Mouse (Mus musculus) neural tube, embryonic 15.5 days (tissue): ENCODE data around the gene Eif6. TPM values are rescaled to one million over a fixed set of nuclear protein-coding genes. Genes with fewer than 3 reads are reported as not detected.
"Not testable (repeated sequence)": the region's sequence is repeated elsewhere in the genome, so short reads cannot be mapped to it uniquely, and the experiment has no call there.

Experiments used
- ATAC-seq: fragments of 200-750 bp; cut with Nextera tagmentation; 2 replicates; pipeline ENCODE4 v1.8.0; 2017; ENCODE audit warnings: mild to moderate bottlenecking, moderate TSS enrichment, moderate library complexity; ENCODE audit not compliant: low FRiP score
- H3K27ac ChIP-seq: fragments of 300-500 bp; sonication (generic); replicated peaks from 2 replicates; pipeline ENCODE4 v1.5.1; 2015; ENCODE audit warnings: mild to moderate bottlenecking, inconsistent platforms
- H3K27me3 ChIP-seq: fragments of 300-500 bp; sonication (generic); replicated peaks from 2 replicates; pipeline ENCODE4 v1.6.1; 2015; ENCODE audit warnings: inconsistent platforms
- H3K36me3 ChIP-seq: fragments of 300-500 bp; sonication (generic); 2 replicates; pipeline ENCODE4 v1.6.1; 2015; ENCODE audit warnings: inconsistent platforms
- H3K4me1 ChIP-seq: fragments of 300-500 bp; sonication (generic); 2 replicates; pipeline ENCODE4 v1.6.1; 2015; ENCODE audit warnings: inconsistent platforms
- H3K4me2 ChIP-seq: fragments of 300-500 bp; sonication (generic); 2 replicates; pipeline ENCODE4 v1.6.1; 2015; ENCODE audit warnings: inconsistent platforms, mild to moderate bottlenecking, moderate library complexity
- H3K4me3 ChIP-seq: fragments of 300-500 bp; sonication (generic); replicated peaks from 2 replicates; pipeline ENCODE4 v1.5.1; 2015; ENCODE audit warnings: mild to moderate bottlenecking, inconsistent platforms
- H3K9ac ChIP-seq: fragments of 300-500 bp; sonication (generic); replicated peaks from 2 replicates; pipeline ENCODE4 v1.6.1; 2015; ENCODE audit warnings: mild to moderate bottlenecking, inconsistent platforms
- H3K9me3 ChIP-seq: fragments of 300-500 bp; sonication (generic); replicated peaks from 2 replicates; pipeline ENCODE4 v1.6.1; 2016; ENCODE audit warnings: inconsistent platforms
- WGBS: fragments of 180-500 bp; shearing (Covaris S2); methylation state at CpG from one replicate; pipeline ENCODE4 v1.1.7; 2015; ENCODE audit warnings: mixed read lengths; 5-methylcytosine and 5-hydroxymethylcytosine counted together
- polyA plus RNA-seq: library from polyadenylated mRNA; unstranded; fragments of >200 nt; fragmentation: Nextera tagmentation; extraction: Ambion mirVana; gene quantifications from 2 replicates; pipeline ENCODE4 v1.2.1, GENCODE M21; 2015

Eif6 gene
- polyA plus RNA-seq, 1 experiment from 2014 or later = 153 TPM

GRCm38 (mm10) chr2:155850120-155850519 is 23.4 kb upstream of the Eif6 start:
- Histone ChIP-seq H3K27me3 (no peaks in the 10 kb centered on the region), H3K9ac (no peak overlapping the region), H3K36me3 (peaks cover 42% of the 10 kb centered on the region), H3K4me1 (0 out of 2 replicates have a peak, but pooled peaks cover 2% of the 10 kb centered on the region), H3K4me3 (no peak overlapping the region), H3K4me2 (no peak overlapping the region), H3K9me3 (no peaks in the 10 kb centered on the region), H3K27ac (no peak overlapping the region)
- WGBS = 81% methylated on average over 7 of the region's 7 CpGs
- ATAC-seq = no peak

- 0 out of 2 replicates have a peak, but pooled peaks cover 2% of the 10 kb centered on the region for H3K4me1 ChIP-seq
- H3K4me3 ChIP-seq = no peak overlapping the region
- no peak for ATAC-seq
- no peak overlapping the region for H3K9ac ChIP-seq
- peaks cover 42% of the 10 kb centered on the region for H3K36me3 ChIP-seq
- no peak overlapping the region for H3K27ac ChIP-seq
- 72% methylated on average over 7 of the region's 7 CpGs for WGBS
- H3K9me3 ChIP-seq = no peaks in the 10 kb centered on the region
- no peak overlapping the region for H3K4me2 ChIP-seq
- no peaks in the 10 kb centered on the region for H3K27me3 ChIP-seq
Measured at GRCm38 (mm10) chr2:155849464-155849863, 22.7 kb upstream of the Eif6 start.

GRCm38 (mm10) chr2:155848291-155848690 is 21.6 kb upstream of the Eif6 start:
- no peak overlapping the region for H3K27ac ChIP-seq
- H3K4me1 ChIP-seq = no peaks in the 10 kb centered on the region
- H3K9ac ChIP-seq = no peak overlapping the region
- H3K4me2 ChIP-seq = no peak overlapping the region
- no peaks in the 10 kb centered on the region for H3K9me3 ChIP-seq
- H3K27me3 ChIP-seq = no peaks in the 10 kb centered on the region
- peaks cover 39% of the 10 kb centered on the region for H3K36me3 ChIP-seq
- no peak overlapping the region for H3K4me3 ChIP-seq
- ATAC-seq = peak; percentile 24
- WGBS = 27% methylated on average over 6 of the region's 6 CpGs

GRCm38 (mm10) chr2:155846930-155847329 is 20.2 kb upstream of the Eif6 start:
- Histone ChIP-seq H3K27me3 (no peaks in the 10 kb centered on the region), H3K4me3 (no peak overlapping the region), H3K27ac (no peak overlapping the region), H3K36me3 (peaks cover 34% of the 10 kb centered on the region), H3K9me3 (no peaks in the 10 kb centered on the region), H3K4me2 (no peak overlapping the region), H3K4me1 (no peaks in the 10 kb centered on the region), H3K9ac (no peak overlapping the region)
- no peak for ATAC-seq
- WGBS = 78% methylated on average over 8 of the region's 8 CpGs

GRCm38 (mm10) chr2:155838961-155839360 is 12.2 kb upstream of the Eif6 start:
- no peak overlapping the region for H3K9ac ChIP-seq
- no peak for ATAC-seq
- H3K27ac ChIP-seq = no peak overlapping the region
- H3K36me3 ChIP-seq = no peaks in the 10 kb centered on the region
- WGBS = 86% methylated on average over 4 of the region's 4 CpGs
- no peaks in the 10 kb centered on the region for H3K27me3 ChIP-seq
- no peaks in the 10 kb centered on the region for H3K9me3 ChIP-seq
- no peak overlapping the region for H3K4me2 ChIP-seq
- no peaks in the 10 kb centered on the region for H3K4me1 ChIP-seq
- no peak overlapping the region for H3K4me3 ChIP-seq

GRCm38 (mm10) chr2:155837961-155838360 is 11.2 kb upstream of the Eif6 start:
- no peak overlapping the region for H3K27ac ChIP-seq
- no peak overlapping the region for H3K4me2 ChIP-seq
- H3K9me3 ChIP-seq = no peaks in the 10 kb centered on the region
- no peak for ATAC-seq
- H3K4me1 ChIP-seq = no peaks in the 10 kb centered on the region
- no peaks in the 10 kb centered on the region for H3K36me3 ChIP-seq
- no peaks in the 10 kb centered on the region for H3K27me3 ChIP-seq
- H3K9ac ChIP-seq = no peak overlapping the region
- H3K4me3 ChIP-seq = no peak overlapping the region
- 59% methylated on average over 3 of the region's 3 CpGs for WGBS

GRCm38 (mm10) chr2:155834732-155835131 is 8.0 kb upstream of the Eif6 start, which contains the start of gene Fam83c:
Fam83c (minus strand) TSS chr2:155834854.
- H3K27ac ChIP-seq = no peak within 1 kb of the TSS
- no peak for ATAC-seq
- no peak within 1 kb of the TSS for H3K4me3 ChIP-seq
- H3K9me3 ChIP-seq = no peaks in the 10 kb centered on the region
- no peaks in the 10 kb centered on the region for H3K27me3 ChIP-seq
- H3K9ac ChIP-seq = no peak within 1 kb of the TSS
- no peaks in the 10 kb centered on the region for H3K4me1 ChIP-seq
- no peak within 1 kb of the TSS for H3K4me2 ChIP-seq
- WGBS = 63% methylated on average over 9 of the region's 9 CpGs
- no peaks in the 10 kb centered on the region for H3K36me3 ChIP-seq

GRCm38 (mm10) chr2:155832087-155832486 is 5.4 kb upstream of the Eif6 start:
- H3K4me3 ChIP-seq, ATAC-seq, H3K36me3 ChIP-seq, H3K4me2 ChIP-seq, H3K27me3 ChIP-seq, H3K9me3 ChIP-seq, H3K27ac ChIP-seq, H3K9ac ChIP-seq: not testable (repeated sequence)
- peaks cover 12% of the 10 kb centered on the region for H3K4me1 ChIP-seq
- 67% methylated on average over 1 of the region's 1 CpGs for WGBS

- H3K9ac ChIP-seq = no peak overlapping the region
- no peaks in the 10 kb centered on the region for H3K9me3 ChIP-seq
- H3K4me3 ChIP-seq = no peak overlapping the region
- WGBS = 70% methylated on average over 9 of the region's 9 CpGs
- H3K4me2 ChIP-seq = no peak overlapping the region
- no peak overlapping the region for H3K27ac ChIP-seq
- H3K4me1 ChIP-seq = peaks cover 14% of the 10 kb centered on the region
- H3K27me3 ChIP-seq = no peaks in the 10 kb centered on the region
- H3K36me3 ChIP-seq = no peaks in the 10 kb centered on the region
- no peak for ATAC-seq
Measured at GRCm38 (mm10) chr2:155831302-155831701, 4.6 kb upstream of the Eif6 start.

- Histone ChIP-seq H3K9ac (no peak overlapping the region), H3K36me3 (no peaks in the 10 kb centered on the region), H3K4me2 (no peak overlapping the region), H3K27ac (no peak overlapping the region), H3K9me3 (no peaks in the 10 kb centered on the region), H3K4me3 (no peak overlapping the region), H3K4me1 (peaks cover 16% of the 10 kb centered on the region), H3K27me3 (no peaks in the 10 kb centered on the region)
- 96% methylated on average over 8 of the region's 8 CpGs for whole genome bisulfite sequencing
- ATAC-seq = no peak
Measured at GRCm38 (mm10) chr2:155830841-155831240, 4.1 kb upstream of the Eif6 start.

- H3K27me3 ChIP-seq = no peaks in the 10 kb centered on the region
- peak overlapping the region; percentile 73 for H3K9ac ChIP-seq
- peak; percentile 22 for ATAC-seq
- H3K27ac ChIP-seq = peak overlapping the region; percentile 87
- WGBS = 2% methylated on average over 52 of the region's 52 CpGs
- H3K4me2 ChIP-seq = peak overlapping the region; percentile 93
- no peaks in the 10 kb centered on the region for H3K9me3 ChIP-seq
- H3K4me1 ChIP-seq = peaks cover 27% of the 10 kb centered on the region
- H3K36me3 ChIP-seq = peaks cover 27% of the 10 kb centered on the region
- H3K4me3 ChIP-seq = peak overlapping the region; percentile 69
Measured at GRCm38 (mm10) chr2:155825904-155826629, 658 bp downstream of the Eif6 start.

- no peak overlapping the region for H3K27ac ChIP-seq
- H3K9ac ChIP-seq = no peak overlapping the region
- H3K4me1 ChIP-seq = peaks cover 38% of the 10 kb centered on the region
- 100% methylated on average over 6 of the region's 8 CpGs for WGBS
- H3K9me3 ChIP-seq = no peaks in the 10 kb centered on the region
- no peak for ATAC-seq
- H3K36me3 ChIP-seq = peaks cover 32% of the 10 kb centered on the region
- no peaks in the 10 kb centered on the region for H3K27me3 ChIP-seq
- H3K4me2 ChIP-seq = no peak overlapping the region
- no peak overlapping the region for H3K4me3 ChIP-seq
Measured at GRCm38 (mm10) chr2:155823722-155824121, 3.0 kb downstream of the Eif6 start.
